Mouse (Mus musculus) adipocyte (in vitro differentiated cells): ENCODE results near the gene Myo5a.

ENCODE experiments used
- DNase-seq: peaks from one replicate; pipeline ENCODE4 v3.0.0-alpha.2; 2016; ENCODE audit warnings: low spot score

Gene Myo5a

GRCm38 (mm10) chr9:75248359-75248758, 177.5 kb downstream of the Myo5a start:
- no peak for DNase-seq

- DNase-seq = no peak
Observed at GRCm38 (mm10) chr9:75248874-75249273, 178.1 kb downstream of the Myo5a start.

- DNase-seq = peak; percentile 18
Observed at GRCm38 (mm10) chr9:75253158-75253557, 182.3 kb downstream of the Myo5a start.

- DNase-seq = no peak
Observed at GRCm38 (mm10) chr9:75253766-75254165, 183.0 kb downstream of the Myo5a start.

- no peak for DNase-seq
Observed at GRCm38 (mm10) chr9:75254196-75254955, 183.6 kb downstream of the Myo5a start.

- no peak for DNase-seq
Observed at GRCm38 (mm10) chr9:75255820-75256545, 185.2 kb downstream of the Myo5a start.

GRCm38 (mm10) chr9:75258792-75259191, 188.0 kb downstream of the Myo5a start:
- DNase-seq = no peak

- no peak for DNase-seq
Observed at GRCm38 (mm10) chr9:75259656-75260055, 188.8 kb downstream of the Myo5a start.

GRCm38 (mm10) chr9:75261332-75261872, 190.6 kb downstream of the Myo5a start:
- no peak for DNase-seq

- DNase-seq = no peak
Observed at GRCm38 (mm10) chr9:75262235-75262826, 191.5 kb downstream of the Myo5a start.

- no peak for DNase-seq
Observed at GRCm38 (mm10) chr9:75264008-75264718, 193.3 kb downstream of the Myo5a start.

- DNase-seq = no peak
Observed at GRCm38 (mm10) chr9:75267147-75267546, 196.3 kb downstream of the Myo5a start.

GRCm38 (mm10) chr9:75270382-75270781, 199.6 kb downstream of the Myo5a start:
- no peak for DNase-seq

- no peak for DNase-seq
Observed at GRCm38 (mm10) chr9:75271539-75271938, 200.7 kb downstream of the Myo5a start.
